Mouse (Mus musculus) E14TG2a.4 (cell line): Measurements from ENCODE around the gene Rhbdd1.

ENCODE experiments used
- CTCF ChIP-seq: conservative IDR thresholded peaks from 2 replicates; pipeline ENCODE4 v1.5.1; 2014; ENCODE audit warnings: low read length
- NANOG ChIP-seq: IDR thresholded peaks from 2 replicates; pipeline ENCODE4 v1.6.1; 2014; ENCODE audit warnings: borderline replicate concordance, low read length, mixed read lengths

GRCm38 (mm10) chr1:82384106-82384505 is 67.9 kb downstream of the Rhbdd1 start:
- no peak for TF ChIP-seq CTCF
- TF ChIP-seq NANOG: no peak
